Mouse (Mus musculus): ENCODE data around the gene Kcnn4. TPM values are rescaled to one million over a fixed set of nuclear protein-coding genes. Genes with fewer than 3 reads are reported as not detected.

Kcnn4 gene
- polyA plus RNA-seq, 1 experiment from 2014 or later: 2.9 TPM

- no peak overlapping the region for H3K27ac ChIP-seq (replicated peaks)
- H3K4me1 ChIP-seq (replicated peaks): peaks cover 21% of the 10 kb centered on the region
- no peak overlapping the region for H3K4me2 ChIP-seq
- peaks cover 5% of the 10 kb centered on the region; the same call in 1 of the 2 replicates for H3K36me3 ChIP-seq
- H3K9me3 ChIP-seq: no peaks in the 10 kb centered on the region
- no peaks in the 10 kb centered on the region for H3K27me3 ChIP-seq
- H3K9ac ChIP-seq: no peak overlapping the region
- no peak for ATAC-seq (ENCODE audit: low FRiP score, low read depth)
- H3K4me3 ChIP-seq: no peak overlapping the region
- 20% methylated on average over 8 of the region's 8 CpGs for WGBS
Measured at GRCm38 (mm10) chr7:24419579-24419978, 49.5 kb downstream of the Kcnn4 start.

- peaks cover 5% of the 10 kb centered on the region; the same call in 1 of the 2 replicates for H3K36me3 ChIP-seq
- H3K27me3 ChIP-seq: no peaks in the 10 kb centered on the region
- WGBS: 48% methylated on average over 7 of the region's 7 CpGs
- H3K4me2 ChIP-seq: no peak overlapping the region
- 0 out of 2 replicates have a peak overlapping the region, but pooled peaks have one; percentile 9 for H3K27ac ChIP-seq (replicated peaks)
- H3K4me3 ChIP-seq: no peak overlapping the region
- H3K9ac ChIP-seq: no peak overlapping the region
- H3K4me1 ChIP-seq (replicated peaks): peaks cover 21% of the 10 kb centered on the region
- no peaks in the 10 kb centered on the region for H3K9me3 ChIP-seq
- no peak; the same call in 1 of the 2 replicates for ATAC-seq (ENCODE audit: low FRiP score, low read depth)
Measured at GRCm38 (mm10) chr7:24421648-24422047, 51.6 kb downstream of the Kcnn4 start.

- Histone ChIP-seq H3K4me1 (replicated peaks) (peaks cover 21% of the 10 kb centered on the region), H3K36me3 (no peaks in the 10 kb centered on the region; the same call in 1 of the 2 replicates), H3K27me3 (no peaks in the 10 kb centered on the region), H3K4me3 (no peak overlapping the region), H3K4me2 (no peak overlapping the region), H3K9me3 (no peaks in the 10 kb centered on the region), H3K9ac (no peak overlapping the region), H3K27ac (replicated peaks) (0 out of 2 replicates have a peak overlapping the region, but pooled peaks have one; percentile 9)
- 50% methylated on average over 8 of the region's 8 CpGs for WGBS
- ATAC-seq (ENCODE audit: low FRiP score, low read depth): peak; percentile 74
Measured at GRCm38 (mm10) chr7:24422251-24422650, 52.2 kb downstream of the Kcnn4 start.

- no peak for ATAC-seq (ENCODE audit: low FRiP score, low read depth)
- Histone ChIP-seq H3K4me1 (replicated peaks) (peaks cover 21% of the 10 kb centered on the region), H3K4me3 (no peak overlapping the region), H3K4me2 (no peak overlapping the region), H3K9me3 (no peaks in the 10 kb centered on the region), H3K9ac (no peak overlapping the region), H3K27me3 (no peaks in the 10 kb centered on the region), H3K36me3 (no peaks in the 10 kb centered on the region; the same call in 1 of the 2 replicates), H3K27ac (replicated peaks) (no peak overlapping the region)
- WGBS: 87% methylated on average over 15 of the region's 15 CpGs
Measured at GRCm38 (mm10) chr7:24423107-24423763, 53.2 kb downstream of the Kcnn4 start.

- H3K36me3 ChIP-seq: no peaks in the 10 kb centered on the region; the same call in 1 of the 2 replicates
- H3K27ac ChIP-seq (replicated peaks): 0 out of 2 replicates have a peak overlapping the region, but pooled peaks have one; percentile 13
- WGBS: 73% methylated on average over 12 of the region's 12 CpGs
- no peak overlapping the region for H3K4me3 ChIP-seq
- H3K9ac ChIP-seq: no peak overlapping the region
- peaks cover 21% of the 10 kb centered on the region for H3K4me1 ChIP-seq (replicated peaks)
- H3K4me2 ChIP-seq: no peak overlapping the region
- H3K27me3 ChIP-seq: no peaks in the 10 kb centered on the region
- no peaks in the 10 kb centered on the region for H3K9me3 ChIP-seq
- ATAC-seq (ENCODE audit: low FRiP score, low read depth): peak; percentile 20
Measured at GRCm38 (mm10) chr7:24423956-24424732, 54.1 kb downstream of the Kcnn4 start.

GRCm38 (mm10) chr7:24425919-24426318 lies 55.9 kb downstream of the Kcnn4 start:
- Histone ChIP-seq H3K4me1 (replicated peaks) (peaks cover 22% of the 10 kb centered on the region), H3K27me3 (no peaks in the 10 kb centered on the region), H3K4me2 (no peak overlapping the region), H3K9ac (no peak overlapping the region), H3K9me3 (no peaks in the 10 kb centered on the region), H3K27ac (replicated peaks) (no peak overlapping the region), H3K36me3 (no peaks in the 10 kb centered on the region; the same call in 1 of the 2 replicates), H3K4me3 (no peak overlapping the region)
- WGBS: 91% methylated on average over 9 of the region's 9 CpGs
- no peak for ATAC-seq (ENCODE audit: low FRiP score, low read depth)

GRCm38 (mm10) chr7:24427168-24427567 lies 57.1 kb downstream of the Kcnn4 start:
- 94% methylated on average over 8 of the region's 8 CpGs for WGBS

GRCm38 (mm10) chr7:24428725-24429124 lies 58.7 kb downstream of the Kcnn4 start:
- no peak overlapping the region for H3K4me2 ChIP-seq
- ATAC-seq (ENCODE audit: low FRiP score, low read depth): no peak

More at GRCm38 (mm10) chr7:24427168-24427567, 57.1 kb downstream of the Kcnn4 start:
- no peak for ATAC-seq (ENCODE audit: low FRiP score, low read depth)
- no peaks in the 10 kb centered on the region for H3K27me3 ChIP-seq
- H3K9me3 ChIP-seq: no peaks in the 10 kb centered on the region
- H3K4me2 ChIP-seq: no peak overlapping the region
- H3K27ac ChIP-seq (replicated peaks): no peak overlapping the region
- H3K4me1 ChIP-seq (replicated peaks): peaks cover 19% of the 10 kb centered on the region
- H3K36me3 ChIP-seq: no peaks in the 10 kb centered on the region; the same call in 1 of the 2 replicates
- no peak overlapping the region for H3K9ac ChIP-seq
- H3K4me3 ChIP-seq: no peak overlapping the region

GRCm38 (mm10) chr7:24429413-24430112 lies 59.5 kb downstream of the Kcnn4 start:
- Histone ChIP-seq H3K4me2 (no peak overlapping the region; the same call in 1 of the 2 replicates), H3K27me3 (no peaks in the 10 kb centered on the region), H3K36me3 (no peaks in the 10 kb centered on the region), H3K9ac (0 out of 2 replicates have a peak overlapping the region, but pooled peaks have one; percentile 4), H3K4me1 (replicated peaks) (peaks cover 8% of the 10 kb centered on the region; the same call in 1 of the 2 replicates), H3K4me3 (no peak overlapping the region), H3K27ac (replicated peaks) (peak overlapping the region; percentile 63), H3K9me3 (no peaks in the 10 kb centered on the region)
- ATAC-seq (ENCODE audit: low FRiP score, low read depth): 0 out of 2 replicates have a peak, but pooled peaks have one; percentile 31
- WGBS: 51% methylated on average over 16 of the region's 16 CpGs

More at GRCm38 (mm10) chr7:24428725-24429124, 58.7 kb downstream of the Kcnn4 start:
- H3K4me3 ChIP-seq: no peak overlapping the region
- WGBS: 86% methylated on average over 5 of the region's 5 CpGs
- H3K27ac ChIP-seq (replicated peaks): peak overlapping the region; percentile 48; the same call in 1 of the 2 replicates
- H3K9me3 ChIP-seq: no peaks in the 10 kb centered on the region
- no peak overlapping the region for H3K9ac ChIP-seq
- H3K36me3 ChIP-seq: no peaks in the 10 kb centered on the region
- H3K27me3 ChIP-seq: no peaks in the 10 kb centered on the region
- peaks cover 9% of the 10 kb centered on the region for H3K4me1 ChIP-seq (replicated peaks)

- no peaks in the 10 kb centered on the region for H3K36me3 ChIP-seq
- H3K4me1 ChIP-seq (replicated peaks): peaks cover 8% of the 10 kb centered on the region; the same call in 1 of the 2 replicates
- H3K9ac ChIP-seq: no peak overlapping the region
- H3K4me3 ChIP-seq: no peak overlapping the region
- no peak overlapping the region for H3K4me2 ChIP-seq
- H3K27me3 ChIP-seq: no peaks in the 10 kb centered on the region
- H3K27ac ChIP-seq (replicated peaks): no peak overlapping the region
- WGBS: 94% methylated on average over 15 of the region's 15 CpGs
- H3K9me3 ChIP-seq: no peaks in the 10 kb centered on the region
- ATAC-seq (ENCODE audit: low FRiP score, low read depth): no peak
Measured at GRCm38 (mm10) chr7:24430551-24431345, 60.7 kb downstream of the Kcnn4 start.

- no peak overlapping the region for H3K4me2 ChIP-seq
- no peaks in the 10 kb centered on the region for H3K36me3 ChIP-seq
- no peak overlapping the region for H3K9ac ChIP-seq
- 59% methylated on average over 11 of the region's 11 CpGs for WGBS
- H3K4me3 ChIP-seq: no peak overlapping the region
- peaks cover 8% of the 10 kb centered on the region; the same call in 1 of the 2 replicates for H3K4me1 ChIP-seq (replicated peaks)
- H3K27me3 ChIP-seq: no peaks in the 10 kb centered on the region
- no peaks in the 10 kb centered on the region for H3K9me3 ChIP-seq
- ATAC-seq (ENCODE audit: low FRiP score, low read depth): no peak
- H3K27ac ChIP-seq (replicated peaks): no peak overlapping the region
Measured at GRCm38 (mm10) chr7:24431713-24432112, 61.6 kb downstream of the Kcnn4 start.
